In the genomic region with DNA sequence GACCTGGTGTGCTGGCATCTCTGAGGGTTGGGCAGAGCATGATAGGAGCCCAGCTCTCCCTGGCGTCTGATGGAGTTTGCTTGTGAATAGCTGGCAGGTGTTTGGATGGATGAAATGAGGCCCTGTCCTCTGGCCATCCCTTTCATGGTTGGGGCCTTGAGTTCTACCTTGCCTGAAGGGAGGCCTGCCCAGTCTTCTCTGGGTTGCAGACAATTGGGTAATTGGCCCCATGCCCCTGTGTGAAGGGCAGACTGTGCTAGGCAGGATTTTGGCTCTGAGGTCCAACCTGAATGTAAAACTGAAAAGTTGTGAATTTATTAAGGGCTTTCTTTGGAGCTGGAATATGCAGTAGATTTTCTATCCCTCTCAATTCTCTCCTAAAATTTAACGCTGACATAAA, we compare ENCODE assay signal across 23 mouse cellular contexts.
DNase-seq lines count a peak whose midpoint lies in the region; ATAC-seq and TF ChIP-seq lines count a peak whose summit lies in the region.
"Had no signal": no experiment of that assay in that cellular context is flagged by ENCODE, and none has a peak within 500 bp of the region (broad histone marks: within the 10 kb centered on the region; RNA-seq: fewer than 3 reads in every experiment).

No protein-coding gene starts in this region.

- DNase-seq in cerebellum, postnatal 10 days = peak; percentile 65 to 75
- no peak for DNase-seq in cerebellum, adult 11 months
- DNase-seq in left cerebral cortex, postnatal 4 days = peak; percentile 40
- no peak for DNase-seq in left cerebral cortex, adult 2 months (ENCODE audit: extremely low spot score in 1 of 2, low spot score in 2 of 2)
- peak; percentile 29 to 61 for DNase-seq in cerebellum, postnatal 25 days
- no peak for DNase-seq in embryo, embryonic 9.5 days (ENCODE audit: extremely low spot score)
- DNase-seq: B cell, adult 2 months; gastrocnemius, postnatal 25 days; heart, adult 2 months; heart, postnatal 14 days; kidney, adult 11 months; kidney, postnatal 36 days; lung, postnatal 36 days had no signal

- peaks cover 63% of the 10 kb centered on the region for H3K4me1 ChIP-seq in hindbrain, embryonic 13.5 days (replicated peaks)
- H3K4me1 ChIP-seq: kidney, embryonic 15.5 days; lung, embryonic 15.5 days had no signal

- H3K9ac ChIP-seq in hindbrain, embryonic 13.5 days = no peak overlapping the region
- H3K9ac ChIP-seq: heart, embryonic 13.5 days; kidney, embryonic 15.5 days; limb, embryonic 15.5 days; liver, embryonic 14.5 days; lung, embryonic 15.5 days had no signal

- 71% methylated on average over 2 of the region's 2 CpGs for WGBS in hindbrain, embryonic 13.5 days

- H3K36me3 ChIP-seq in hindbrain, embryonic 13.5 days = no peaks in the 10 kb centered on the region
- H3K36me3 ChIP-seq: heart, embryonic 13.5 days; kidney, embryonic 15.5 days; limb, embryonic 15.5 days; lung, embryonic 15.5 days had no signal

- H3K4me3 ChIP-seq in left cerebral cortex, adult 2 months = no peak overlapping the region
- no peak overlapping the region for H3K4me3 ChIP-seq in hindbrain, embryonic 13.5 days
- H3K4me3 ChIP-seq: heart, adult 2 months; heart, embryonic 13.5 days; kidney, embryonic 15.5 days; limb, embryonic 15.5 days; lung, embryonic 15.5 days; megakaryocyte, embryonic 14.5 days had no signal

- intact Hi-C loops in left cerebral cortex, postnatal 4 days (cut with DNase I) = no loop called here
- intact Hi-C loops in left cerebral cortex, adult 2 months (cut with DNase I) = loop anchor here (10.0 kb wide), 1 partner anchor 1126 kb away; the partner anchor contains the start of gene Fam19a5

- H3K9me3 ChIP-seq in hindbrain, embryonic 13.5 days = no peaks in the 10 kb centered on the region
- H3K9me3 ChIP-seq: G1E; heart, embryonic 13.5 days; kidney, embryonic 15.5 days; limb, embryonic 15.5 days; lung, embryonic 15.5 days; megakaryocyte, embryonic 14.5 days had no signal

- no peak for ATAC-seq in hindbrain, embryonic 13.5 days (ENCODE audit: low FRiP score)
- ATAC-seq: Patski had no signal

- 0 out of 2 replicates have a peak, but pooled peaks cover 4% of the 10 kb centered on the region for H3K27me3 ChIP-seq in hindbrain, embryonic 13.5 days
- H3K27me3 ChIP-seq: CH12.LX; kidney, embryonic 15.5 days; limb, embryonic 15.5 days; lung, embryonic 15.5 days; megakaryocyte, embryonic 14.5 days; Patski had no signal

- no peak for TF ChIP-seq CTCF in left cerebral cortex, adult 2 months (IDR thresholded peaks at IDR 0.05)

- H3K27ac ChIP-seq in left cerebral cortex, adult 2 months = no peak overlapping the region
- H3K27ac ChIP-seq in hindbrain, embryonic 13.5 days = peak overlapping the region; percentile 70; the same call in 1 of the 2 replicates
- H3K27ac ChIP-seq: heart, adult 2 months; heart, embryonic 13.5 days; kidney, embryonic 15.5 days; limb, embryonic 15.5 days; liver, embryonic 14.5 days; lung, embryonic 15.5 days had no signal

- no peak overlapping the region for H3K4me2 ChIP-seq in hindbrain, embryonic 13.5 days
- H3K4me2 ChIP-seq: heart, embryonic 13.5 days; kidney, embryonic 15.5 days; limb, embryonic 15.5 days; lung, embryonic 15.5 days had no signal

Comparison
In these comparisons a context has a peak if more than half of its experiments do, and no peak if none do; other contexts are left out.
1. DNase-seq: peak in cerebellum, postnatal 10 days (2 of 2), left cerebral cortex, postnatal 4 days (single experiment) and cerebellum, postnatal 25 days (2 of 2); none in cerebellum, adult 11 months (single experiment), left cerebral cortex, adult 2 months (0 of 2) and embryo, embryonic 9.5 days (single experiment).